Mouse (Mus musculus): ENCODE results near the gene 1700030J22Rik. TPM values are rescaled to one million over a fixed set of nuclear protein-coding genes. Genes with fewer than 3 reads are reported as not detected.

The 1700030J22Rik gene
- polyA plus RNA-seq, 1 experiment from 2014 or later = 1.2 TPM

DNA sequence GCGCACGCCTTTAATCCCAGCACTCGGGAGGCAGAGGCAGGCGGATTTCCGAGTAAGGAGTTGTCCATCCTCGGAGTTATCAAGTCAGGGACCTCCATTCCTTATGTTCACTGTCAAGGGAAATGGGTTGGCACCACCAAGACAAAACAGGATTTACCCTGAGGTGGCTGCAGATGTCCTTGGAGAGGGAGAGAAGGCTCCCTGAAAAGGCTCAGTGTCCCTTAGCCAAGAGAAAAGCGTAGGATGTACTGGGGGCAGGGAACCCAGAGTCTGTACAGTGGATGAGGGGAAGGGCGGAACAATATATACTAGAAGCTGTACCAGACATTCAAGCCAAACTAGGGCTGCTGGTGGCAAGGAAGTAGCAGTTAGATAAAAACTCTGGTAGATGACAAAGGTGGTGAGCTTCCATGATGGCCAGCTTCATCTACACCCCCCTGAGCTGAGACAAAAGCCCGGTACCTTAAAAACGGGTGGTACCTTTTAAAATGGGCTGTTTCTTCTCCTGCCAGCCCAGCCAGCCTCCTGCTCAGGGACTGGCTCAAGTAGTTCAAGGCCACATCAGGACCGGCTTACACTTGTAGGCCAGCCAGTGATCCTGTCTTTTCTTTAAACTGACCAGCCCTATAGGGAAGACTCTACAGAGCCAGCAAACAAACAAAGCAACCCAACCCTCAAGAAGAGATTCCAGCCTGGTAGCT lies 15.4 kb upstream of the 1700030J22Rik start:
- H3K9me3 ChIP-seq (ENCODE audit: control insufficient read depth, low read length) = no peaks in the 10 kb centered on the region
- 63% methylated on average over 11 of the region's 11 CpGs for WGBS
- no peak for ATAC-seq (replicated peaks; ENCODE audit: low FRiP score, low TSS enrichment, low read depth)
- H3K9ac ChIP-seq (ENCODE audit: low read length) = peak overlapping the region; percentile 35
- DNase-seq (ENCODE audit: low spot score) = no peak
- 0 out of 2 replicates have a peak, but pooled peaks cover under 1% of the 10 kb centered on the region for H3K36me3 ChIP-seq (ENCODE audit: control insufficient read depth, insufficient read depth, low read length)
- H3K4me3 ChIP-seq (ENCODE audit: low read depth, low read length) = peak overlapping the region; percentile 63
- 0 out of 2 replicates have a peak overlapping the region, but pooled peaks have one; percentile 24 for H3K27ac ChIP-seq (ENCODE audit: low read depth)
- H3K4me2 ChIP-seq (ENCODE audit: low read length) = peak overlapping the region; percentile 61
- H3K4me1 ChIP-seq (replicated peaks; ENCODE audit: control insufficient read depth, insufficient read depth, low read length) = peaks cover 11% of the 10 kb centered on the region
- H3K27me3 ChIP-seq (replicated peaks; ENCODE audit: control insufficient read depth, insufficient read depth, low read length) = no peaks in the 10 kb centered on the region

GRCm38 (mm10) chr8:116993095-116993867 lies 14.5 kb upstream of the 1700030J22Rik start, which contains the start of gene Gcsh:
TSS of gene Gcsh (minus strand) at chr8:116993537.
- Histone ChIP-seq H3K4me3 (ENCODE audit: low read depth, low read length) (peak within 1 kb of the TSS; percentile 63), H3K4me1 (replicated peaks; ENCODE audit: control insufficient read depth, insufficient read depth, low read length) (peaks cover 11% of the 10 kb centered on the region), H3K9me3 (ENCODE audit: control insufficient read depth, low read length) (no peaks in the 10 kb centered on the region), H3K9ac (ENCODE audit: low read length) (peak within 1 kb of the TSS; percentile 61), H3K27me3 (replicated peaks; ENCODE audit: control insufficient read depth, insufficient read depth, low read length) (no peaks in the 10 kb centered on the region), H3K4me2 (ENCODE audit: low read length) (peak within 1 kb of the TSS; percentile 63), H3K27ac (ENCODE audit: low read depth) (peak within 1 kb of the TSS; percentile 44; the same call in 1 of the 2 replicates), H3K36me3 (ENCODE audit: control insufficient read depth, insufficient read depth, low read length) (peaks cover 9% of the 10 kb centered on the region; the same call in 1 of the 2 replicates)
- under 1% methylated on average over 56 of the region's 56 CpGs for WGBS
- DNase-seq (ENCODE audit: low spot score) (peak; percentile 97), ATAC-seq (replicated peaks; ENCODE audit: low FRiP score, low TSS enrichment, low read depth) (peak; percentile 100)

DNA sequence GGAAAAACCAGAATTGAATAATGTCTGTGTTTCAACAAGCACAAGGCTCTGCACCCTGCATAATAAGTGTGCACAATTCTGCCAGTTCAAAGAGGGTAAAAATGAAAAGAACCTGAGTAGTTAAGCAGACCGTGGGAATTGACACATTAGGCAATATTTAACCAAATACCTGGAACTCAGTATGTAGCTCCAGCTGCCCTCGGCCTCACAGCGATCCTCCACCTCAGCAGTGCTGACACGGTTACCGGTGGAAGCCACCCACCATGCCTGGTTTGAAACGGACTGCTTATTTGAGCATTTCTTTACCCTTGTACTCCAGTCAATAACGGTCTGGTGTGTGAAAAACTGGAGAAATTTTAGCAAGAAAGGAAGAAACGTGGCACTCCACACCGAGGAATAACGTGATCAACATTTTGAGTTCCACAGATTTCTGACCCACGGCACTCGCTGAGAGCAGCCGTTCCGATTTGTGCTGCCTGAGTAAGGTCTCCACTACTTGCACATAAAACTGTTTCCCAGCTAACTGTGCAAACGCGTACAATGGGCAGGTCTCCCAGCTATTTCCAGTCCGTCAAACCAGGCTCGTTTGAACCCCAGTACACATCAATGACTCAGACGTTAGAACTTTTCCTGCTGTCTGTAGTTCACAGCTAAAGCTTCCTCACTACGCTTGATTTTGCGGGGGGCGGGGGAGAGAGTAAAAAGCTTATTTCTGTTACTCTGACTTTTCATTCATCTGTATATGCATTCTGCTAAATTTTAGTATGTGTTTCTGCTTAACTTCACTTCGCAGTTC lies 13.6 kb upstream of the 1700030J22Rik start:
- no peaks in the 10 kb centered on the region for H3K9me3 ChIP-seq (ENCODE audit: control insufficient read depth, low read length)
- no peak for ATAC-seq (replicated peaks; ENCODE audit: low FRiP score, low TSS enrichment, low read depth)
- H3K27ac ChIP-seq (ENCODE audit: low read depth) = no peak overlapping the region
- DNase-seq (ENCODE audit: low spot score) = peak; percentile 73
- WGBS = 8% methylated on average over 23 of the region's 23 CpGs
- peaks cover 12% of the 10 kb centered on the region; the same call in 1 of the 2 replicates for H3K36me3 ChIP-seq (ENCODE audit: control insufficient read depth, insufficient read depth, low read length)
- peak overlapping the region; percentile 61 for H3K9ac ChIP-seq (ENCODE audit: low read length)
- peaks cover 11% of the 10 kb centered on the region for H3K4me1 ChIP-seq (replicated peaks; ENCODE audit: control insufficient read depth, insufficient read depth, low read length)
- peak overlapping the region; percentile 63 for H3K4me3 ChIP-seq (ENCODE audit: low read depth, low read length)
- peak overlapping the region; percentile 63 for H3K4me2 ChIP-seq (ENCODE audit: low read length)
- H3K27me3 ChIP-seq (replicated peaks; ENCODE audit: control insufficient read depth, insufficient read depth, low read length) = no peaks in the 10 kb centered on the region

- peaks cover 11% of the 10 kb centered on the region for H3K4me1 ChIP-seq (replicated peaks; ENCODE audit: control insufficient read depth, insufficient read depth, low read length)
- peaks cover 21% of the 10 kb centered on the region for H3K36me3 ChIP-seq (ENCODE audit: control insufficient read depth, insufficient read depth, low read length)
- 82% methylated on average over 8 of the region's 8 CpGs for WGBS
- H3K9ac ChIP-seq (ENCODE audit: low read length) = no peak overlapping the region
- H3K4me2 ChIP-seq (ENCODE audit: low read length) = no peak overlapping the region
- H3K27ac ChIP-seq (ENCODE audit: low read depth) = no peak overlapping the region
- DNase-seq (ENCODE audit: low spot score) (no peak), ATAC-seq (replicated peaks; ENCODE audit: low FRiP score, low TSS enrichment, low read depth) (no peak)
- H3K4me3 ChIP-seq (ENCODE audit: low read depth, low read length) = no peak overlapping the region
- H3K9me3 ChIP-seq (ENCODE audit: control insufficient read depth, low read length) = no peaks in the 10 kb centered on the region
- H3K27me3 ChIP-seq (replicated peaks; ENCODE audit: control insufficient read depth, insufficient read depth, low read length) = no peaks in the 10 kb centered on the region
Observed at GRCm38 (mm10) chr8:116991241-116991640, 12.5 kb upstream of the 1700030J22Rik start.

- Histone ChIP-seq H3K27me3 (replicated peaks; ENCODE audit: control insufficient read depth, insufficient read depth, low read length) (no peaks in the 10 kb centered on the region), H3K4me3 (ENCODE audit: low read depth, low read length) (no peak overlapping the region), H3K4me2 (ENCODE audit: low read length) (no peak overlapping the region), H3K9ac (ENCODE audit: low read length) (no peak overlapping the region), H3K9me3 (ENCODE audit: control insufficient read depth, low read length) (no peaks in the 10 kb centered on the region), H3K36me3 (ENCODE audit: control insufficient read depth, insufficient read depth, low read length) (peaks cover 31% of the 10 kb centered on the region), H3K4me1 (replicated peaks; ENCODE audit: control insufficient read depth, insufficient read depth, low read length) (peaks cover 11% of the 10 kb centered on the region), H3K27ac (ENCODE audit: low read depth) (no peak overlapping the region)
- no peak for DNase-seq (ENCODE audit: low spot score)
- ATAC-seq (replicated peaks; ENCODE audit: low FRiP score, low TSS enrichment, low read depth) = no peak
- 94% methylated on average over 3 of the region's 3 CpGs for WGBS
Observed at GRCm38 (mm10) chr8:116989842-116990241, 11.1 kb upstream of the 1700030J22Rik start.

DNA sequence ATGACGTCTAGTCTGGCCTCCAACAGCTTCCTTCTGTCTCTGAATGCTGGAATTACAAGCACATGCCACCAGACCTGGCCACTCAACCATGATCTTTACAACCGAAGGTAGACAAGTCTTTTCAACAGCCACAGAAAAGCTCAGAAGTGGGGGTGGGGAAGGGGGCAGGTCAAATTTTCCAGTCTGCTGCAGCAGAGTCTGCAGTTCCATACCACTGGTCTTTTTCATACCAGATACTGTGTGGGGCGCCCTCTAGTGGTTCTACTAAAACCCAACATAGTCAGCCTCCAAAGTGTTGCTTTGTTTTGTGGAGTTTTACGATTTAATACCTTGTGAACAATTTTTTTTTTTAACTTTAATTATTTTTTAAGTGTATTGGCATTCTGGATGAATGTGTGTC lies 1.4 kb upstream of the 1700030J22Rik start:
- 19% methylated on average over 4 of the region's 4 CpGs for WGBS
- ATAC-seq (replicated peaks; ENCODE audit: low FRiP score, low TSS enrichment, low read depth) = no peak
- peaks cover 27% of the 10 kb centered on the region for H3K36me3 ChIP-seq (ENCODE audit: control insufficient read depth, insufficient read depth, low read length)

DNA sequence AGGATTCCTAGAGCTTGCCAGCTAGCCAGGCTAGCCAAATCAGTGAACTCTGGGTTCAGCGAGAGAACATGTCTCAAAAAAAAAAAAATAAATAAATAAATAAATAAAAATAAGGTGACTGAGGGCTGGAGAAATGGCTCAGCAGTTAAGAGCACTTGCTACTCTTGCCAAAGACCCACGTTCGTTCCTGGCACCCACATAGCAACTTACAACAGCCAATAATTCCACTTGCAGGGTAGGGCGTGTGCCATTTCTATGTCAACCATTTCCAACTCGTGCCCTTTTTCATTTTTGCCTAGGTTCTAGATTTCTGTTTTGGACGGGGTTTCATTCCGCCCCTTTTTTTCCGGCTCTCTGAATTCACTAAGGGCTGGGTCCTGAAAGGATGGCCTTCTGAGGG lies 707 bp downstream of the 1700030J22Rik start:
- 31% methylated on average over 8 of the region's 8 CpGs for WGBS
- H3K9ac ChIP-seq (ENCODE audit: low read length) = peak overlapping the region; percentile 20

More for the DNA sequence above, 1.4 kb upstream of the 1700030J22Rik start:
- Histone ChIP-seq H3K4me1 (replicated peaks; ENCODE audit: control insufficient read depth, insufficient read depth, low read length) (peaks cover 10% of the 10 kb centered on the region), H3K4me2 (ENCODE audit: low read length) (no peak overlapping the region), H3K9ac (ENCODE audit: low read length) (no peak overlapping the region), H3K9me3 (ENCODE audit: control insufficient read depth, low read length) (no peaks in the 10 kb centered on the region), H3K27me3 (replicated peaks; ENCODE audit: control insufficient read depth, insufficient read depth, low read length) (no peaks in the 10 kb centered on the region), H3K27ac (ENCODE audit: low read depth) (no peak overlapping the region), H3K4me3 (ENCODE audit: low read depth, low read length) (no peak overlapping the region)
- peak; percentile 77 for DNase-seq (ENCODE audit: low spot score)

DNA sequence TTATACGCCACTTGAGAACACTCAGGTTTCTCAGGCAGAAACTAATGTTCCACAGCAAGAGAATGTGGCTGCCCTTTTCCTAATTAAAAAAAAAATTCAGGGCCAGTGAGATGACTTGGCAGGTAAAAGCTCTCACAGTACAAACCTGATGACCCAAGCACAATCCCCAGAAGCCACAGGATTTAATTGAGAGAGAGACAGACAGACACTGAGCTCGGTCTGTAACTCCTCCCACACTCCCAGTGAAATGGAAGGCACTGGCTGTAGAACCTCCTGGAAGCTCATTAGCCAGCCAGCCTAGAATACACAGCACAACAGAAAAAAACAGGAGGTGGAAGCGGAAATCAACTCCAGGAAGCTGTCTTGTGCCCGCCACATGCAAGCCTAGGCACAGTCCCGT lies 3.2 kb downstream of the 1700030J22Rik start:
- no peak for ATAC-seq (replicated peaks; ENCODE audit: low FRiP score, low TSS enrichment, low read depth)

More for the DNA sequence above, 707 bp downstream of the 1700030J22Rik start:
- Histone ChIP-seq H3K4me3 (ENCODE audit: low read depth, low read length) (peak overlapping the region; percentile 94), H3K27me3 (replicated peaks; ENCODE audit: control insufficient read depth, insufficient read depth, low read length) (no peaks in the 10 kb centered on the region), H3K4me1 (replicated peaks; ENCODE audit: control insufficient read depth, insufficient read depth, low read length) (peaks cover 13% of the 10 kb centered on the region), H3K27ac (ENCODE audit: low read depth) (no peak overlapping the region; the same call in 1 of the 2 replicates), H3K9me3 (ENCODE audit: control insufficient read depth, low read length) (no peaks in the 10 kb centered on the region), H3K36me3 (ENCODE audit: control insufficient read depth, insufficient read depth, low read length) (peaks cover 11% of the 10 kb centered on the region), H3K4me2 (ENCODE audit: low read length) (peak overlapping the region; percentile 78)
- ATAC-seq (replicated peaks; ENCODE audit: low FRiP score, low TSS enrichment, low read depth) = no peak
- DNase-seq (ENCODE audit: low spot score) = no peak

More for the DNA sequence above, 3.2 kb downstream of the 1700030J22Rik start:
- no peak overlapping the region for H3K27ac ChIP-seq (ENCODE audit: low read depth)
- WGBS = 47% methylated on average over 5 of the region's 5 CpGs
- no peak overlapping the region for H3K4me3 ChIP-seq (ENCODE audit: low read depth, low read length)
- H3K4me1 ChIP-seq (replicated peaks; ENCODE audit: control insufficient read depth, insufficient read depth, low read length) = peaks cover 13% of the 10 kb centered on the region
- no peak overlapping the region for H3K4me2 ChIP-seq (ENCODE audit: low read length)
- H3K9ac ChIP-seq (ENCODE audit: low read length) = no peak overlapping the region
- H3K9me3 ChIP-seq (ENCODE audit: control insufficient read depth, low read length) = no peaks in the 10 kb centered on the region
- no peaks in the 10 kb centered on the region for H3K27me3 ChIP-seq (replicated peaks; ENCODE audit: control insufficient read depth, insufficient read depth, low read length)
- no peak for DNase-seq (ENCODE audit: low spot score)
- no peaks in the 10 kb centered on the region for H3K36me3 ChIP-seq (ENCODE audit: control insufficient read depth, insufficient read depth, low read length)
